Mouse (Mus musculus) E14TG2a.4 (cell line): ENCODE measurements at regions not wholly inside any gene's neighbourhood (a gene's known extent, or its start where the extent isn't known, plus 50 kb on each side); places are given as distances from the start of the nearest gene placed in this dataset.

Source experiments
- H3K27me3 ChIP-seq: 2 replicates; pipeline ENCODE4 v1.6.1; 2014; ENCODE audit warnings: low read length, control low read depth; ENCODE audit not compliant: insufficient read depth
- H3K36me3 ChIP-seq: 2 replicates; pipeline ENCODE4 v1.6.1; 2014; ENCODE audit warnings: low read length, control low read depth; ENCODE audit not compliant: insufficient read depth
- H3K4me1 ChIP-seq: replicated peaks from 2 replicates; pipeline ENCODE4 v1.6.1; 2014; ENCODE audit warnings: low read depth, low read length, control low read depth
- H3K4me3 ChIP-seq: replicated peaks from 2 replicates; pipeline ENCODE4 v1.5.1; 2014; ENCODE audit warnings: mild to moderate bottlenecking, low read length
- H3K9me3 ChIP-seq: 2 replicates; pipeline ENCODE4 v1.6.1; 2014; ENCODE audit warnings: low read length, control low read depth
- CTCF ChIP-seq: conservative IDR thresholded peaks from 2 replicates; pipeline ENCODE4 v1.5.1; 2014; ENCODE audit warnings: low read length
- NANOG ChIP-seq: IDR thresholded peaks from 2 replicates; pipeline ENCODE4 v1.6.1; 2014; ENCODE audit warnings: borderline replicate concordance, low read length, mixed read lengths
- POU5F1 ChIP-seq: IDR thresholded peaks from 2 replicates; pipeline ENCODE4 v1.6.1; 2014; ENCODE audit warnings: low read length, borderline replicate concordance

DNA sequence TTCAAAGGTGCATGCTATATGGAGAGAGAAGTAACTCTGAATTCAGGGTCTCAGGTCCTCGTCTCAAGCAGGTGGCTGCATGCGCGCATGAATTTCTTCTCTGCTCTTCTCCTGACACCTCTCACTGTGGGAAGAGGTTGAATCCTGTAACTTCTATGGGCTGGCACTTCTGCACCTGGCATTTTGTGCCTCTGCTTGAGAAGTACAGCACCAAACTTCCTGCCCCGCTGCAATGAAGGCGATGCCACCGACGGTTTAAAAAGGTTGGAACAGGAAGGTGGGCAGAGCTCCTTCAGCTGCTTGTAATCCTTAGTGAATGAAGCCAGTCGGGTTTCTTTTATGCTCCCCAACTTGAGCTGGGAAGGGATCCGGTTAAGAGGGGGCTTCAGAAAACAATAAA lies 231.2 kb upstream of the Tprg start:
- peaks cover 3% of the 10 kb centered on the region; the same call in 1 of the 2 replicates for H3K9me3 ChIP-seq
- H3K4me1 ChIP-seq, result peaks cover 35% of the 10 kb centered on the region
- peaks cover 7% of the 10 kb centered on the region; the same call in 1 of the 2 replicates for H3K27me3 ChIP-seq
- TF ChIP-seq POU5F1 (no peak), NANOG (no peak), CTCF (no peak)
- no peaks in the 10 kb centered on the region for H3K36me3 ChIP-seq
- no peak overlapping the region for H3K4me3 ChIP-seq

DNA sequence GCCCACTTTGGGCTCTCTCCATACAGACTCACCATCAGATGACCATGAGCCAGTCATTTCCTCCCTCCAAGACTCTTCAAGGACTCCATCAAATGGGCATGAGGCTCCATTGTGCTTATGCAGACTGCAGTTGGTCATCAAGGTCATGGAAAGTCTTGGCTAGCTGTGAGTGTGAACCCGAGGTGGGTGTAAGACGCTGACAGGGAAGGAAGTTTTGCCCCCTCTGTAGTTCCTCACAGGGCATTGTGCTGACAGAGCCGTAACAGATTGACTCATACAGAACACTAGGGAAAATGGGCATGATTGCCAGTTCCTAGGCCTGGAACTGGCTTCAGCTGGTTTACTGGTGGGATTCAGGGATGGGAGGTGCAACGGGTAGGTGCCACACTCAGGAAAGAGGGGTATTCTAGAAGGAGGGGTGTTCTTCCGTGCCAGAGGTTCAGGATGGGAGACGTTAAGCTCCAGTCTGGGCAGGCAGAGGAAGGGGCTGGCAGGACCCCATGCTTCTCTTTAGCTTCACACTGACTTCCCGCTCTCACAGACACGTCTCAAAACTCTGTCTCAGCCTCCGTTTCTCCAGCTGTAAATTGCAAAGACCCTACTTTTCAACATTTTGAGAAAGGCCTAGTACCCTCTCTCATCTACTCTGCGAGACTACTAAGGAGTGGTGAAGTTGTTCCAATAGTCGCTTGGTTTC lies 228.4 kb upstream of the Tprg start:
- no peak for TF ChIP-seq NANOG
- no peak for TF ChIP-seq CTCF
- no peak; the same call in 1 of the 2 replicates for TF ChIP-seq POU5F1
- Histone ChIP-seq H3K4me3 (peak overlapping the region; percentile 88), H3K36me3 (no peaks in the 10 kb centered on the region), H3K27me3 (peaks cover 7% of the 10 kb centered on the region; the same call in 1 of the 2 replicates), H3K4me1 (peaks cover 41% of the 10 kb centered on the region), H3K9me3 (peaks cover 3% of the 10 kb centered on the region; the same call in 1 of the 2 replicates)

DNA sequence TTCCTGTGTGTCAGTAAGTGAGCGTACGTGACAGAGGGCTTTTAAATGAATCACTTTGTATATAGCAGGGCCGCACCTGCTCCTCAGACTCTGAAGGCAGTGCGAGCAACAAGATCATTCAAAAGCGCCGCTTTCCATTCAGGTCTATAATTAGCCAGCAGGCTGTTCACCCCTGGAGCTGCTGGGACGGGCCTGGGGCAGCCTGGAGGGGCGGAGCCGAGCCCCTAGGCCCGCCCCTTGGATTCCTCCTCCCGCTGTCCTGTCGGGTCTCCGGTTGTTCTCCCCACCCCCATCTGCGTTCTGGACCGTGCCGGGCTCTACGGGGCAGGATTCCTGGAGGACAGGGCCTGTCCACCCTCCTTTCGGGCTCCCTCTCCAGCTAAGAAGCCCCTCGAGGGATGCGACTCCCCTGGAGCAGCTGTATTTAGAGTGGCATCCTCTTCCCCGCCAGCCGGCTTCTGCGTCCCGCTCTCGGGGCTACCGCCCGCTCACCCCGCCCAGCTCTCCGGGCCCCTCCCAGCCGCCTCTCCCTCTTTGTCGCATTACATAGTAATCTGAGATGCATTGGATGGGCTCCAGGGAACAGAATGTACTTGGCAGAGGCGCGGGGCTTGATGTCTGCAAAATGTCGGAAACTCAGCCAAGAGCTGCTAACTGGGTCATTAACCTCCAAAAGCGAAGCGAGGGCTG lies 227.7 kb upstream of the Tprg start:
- Histone ChIP-seq H3K4me3 (peak overlapping the region; percentile 88), H3K9me3 (peaks cover 3% of the 10 kb centered on the region; the same call in 1 of the 2 replicates), H3K4me1 (peaks cover 41% of the 10 kb centered on the region), H3K27me3 (peaks cover 7% of the 10 kb centered on the region; the same call in 1 of the 2 replicates), H3K36me3 (no peaks in the 10 kb centered on the region)
- TF ChIP-seq NANOG, result no peak
- TF ChIP-seq CTCF, result no peak
- no peak for TF ChIP-seq POU5F1

DNA sequence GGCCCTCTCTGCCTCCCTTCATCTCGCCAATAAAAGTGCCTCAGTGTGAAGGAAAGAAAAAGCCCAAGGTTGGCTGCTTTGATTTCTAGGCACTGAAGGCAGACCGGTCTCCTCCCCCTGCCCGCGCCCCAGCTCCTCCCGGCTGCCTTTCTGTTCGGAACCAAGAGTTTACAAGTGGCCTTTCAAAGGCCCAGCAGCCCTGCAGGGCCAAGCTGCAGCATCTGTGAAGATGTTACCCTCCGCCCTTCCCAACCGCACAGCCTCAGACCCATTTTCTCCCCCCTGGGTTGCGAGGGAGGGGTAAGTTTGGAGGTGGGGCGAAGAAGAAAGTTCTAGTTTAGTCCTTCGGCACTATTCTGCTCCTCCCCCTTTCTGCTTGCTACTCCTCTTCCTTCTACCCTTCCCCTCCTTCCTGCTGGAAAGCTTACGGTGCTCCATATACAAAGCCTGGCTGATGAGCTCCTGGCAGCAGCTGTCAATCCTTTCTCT lies 227.1 kb upstream of the Tprg start:
- Histone ChIP-seq H3K27me3 (peaks cover 7% of the 10 kb centered on the region; the same call in 1 of the 2 replicates), H3K4me3 (peak overlapping the region; percentile 88), H3K9me3 (no peaks in the 10 kb centered on the region), H3K4me1 (peaks cover 41% of the 10 kb centered on the region), H3K36me3 (no peaks in the 10 kb centered on the region)
- TF ChIP-seq NANOG (no peak), POU5F1 (no peak), CTCF (no peak)

DNA sequence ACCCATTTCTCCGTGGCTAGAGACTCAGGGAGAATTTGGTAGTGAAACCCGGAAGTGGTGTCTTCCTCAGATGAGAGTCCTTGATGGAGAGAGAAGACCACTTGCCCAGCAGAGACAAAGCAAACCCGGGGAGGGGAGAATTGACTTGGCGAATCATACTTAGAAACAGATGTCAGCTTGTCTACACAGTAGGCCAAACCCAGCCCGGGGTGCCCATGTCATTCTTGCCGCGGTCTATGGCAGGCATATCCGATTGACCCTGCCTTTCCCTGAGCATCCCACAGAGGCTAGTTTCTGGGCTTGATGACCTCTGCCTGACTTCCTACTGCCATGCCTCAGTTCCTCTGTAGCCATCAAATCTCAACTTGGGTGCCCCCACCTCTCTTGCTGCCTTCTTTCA lies 226.4 kb upstream of the Tprg start:
- TF ChIP-seq CTCF (no peak), NANOG (no peak), POU5F1 (no peak)
- peaks cover 4% of the 10 kb centered on the region; the same call in 1 of the 2 replicates for H3K27me3 ChIP-seq

DNA sequence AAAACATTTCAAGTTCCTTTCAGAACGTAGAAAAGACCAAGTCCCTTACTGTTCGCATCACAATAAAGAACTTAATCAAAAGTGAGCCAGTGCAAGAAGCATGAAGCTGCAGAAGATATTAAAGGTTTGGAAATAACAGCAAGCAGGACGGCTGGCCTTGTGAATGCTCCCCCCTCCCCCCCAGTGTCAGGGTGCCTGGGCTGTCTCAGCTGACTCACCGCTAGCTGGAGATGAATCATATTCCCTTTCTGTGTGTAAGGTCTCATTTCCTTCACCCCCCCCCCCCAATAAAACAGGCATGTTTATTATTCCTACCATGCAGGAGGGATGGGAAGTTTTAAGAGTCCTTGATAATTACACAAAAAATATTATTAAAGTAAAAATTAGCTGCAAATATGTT lies 225.0 kb upstream of the Tprg start:
- Histone ChIP-seq H3K36me3 (no peaks in the 10 kb centered on the region), H3K4me3 (no peak overlapping the region)
- TF ChIP-seq CTCF, result no peak
- TF ChIP-seq NANOG, result no peak
- TF ChIP-seq POU5F1, result no peak

More for the DNA sequence above, 226.4 kb upstream of the Tprg start:
- H3K36me3 ChIP-seq, result no peaks in the 10 kb centered on the region
- peak overlapping the region; percentile 88 for H3K4me3 ChIP-seq
- peaks cover 48% of the 10 kb centered on the region for H3K4me1 ChIP-seq
- H3K9me3 ChIP-seq, result no peaks in the 10 kb centered on the region

DNA sequence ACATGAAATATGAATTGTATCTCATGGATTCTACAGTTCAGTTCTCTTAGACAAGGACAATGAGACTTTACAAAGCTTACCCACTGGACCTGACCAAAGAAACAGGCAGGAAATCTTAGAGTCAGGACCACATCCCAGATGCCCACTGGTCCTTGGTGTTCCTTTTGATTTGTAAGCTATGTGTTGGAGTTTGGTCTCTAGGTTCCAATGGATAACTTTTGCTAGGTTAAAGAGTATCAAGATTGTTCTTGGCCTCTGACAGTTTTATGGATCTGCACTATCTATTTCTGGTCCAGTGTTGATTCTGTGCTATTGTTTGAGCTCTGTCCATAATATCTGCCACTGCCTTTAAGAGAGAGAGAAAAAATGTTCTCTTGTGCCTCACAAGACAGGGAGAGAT lies 222.6 kb upstream of the Tprg start:
- Histone ChIP-seq H3K4me3 (no peak overlapping the region), H3K9me3 (no peaks in the 10 kb centered on the region), H3K27me3 (no peaks in the 10 kb centered on the region), H3K36me3 (no peaks in the 10 kb centered on the region), H3K4me1 (peaks cover 49% of the 10 kb centered on the region)
- TF ChIP-seq POU5F1 (no peak), CTCF (no peak), NANOG (no peak)

More for the DNA sequence above, 225.0 kb upstream of the Tprg start:
- Histone ChIP-seq H3K9me3 (no peaks in the 10 kb centered on the region), H3K4me1 (peaks cover 55% of the 10 kb centered on the region), H3K27me3 (no peaks in the 10 kb centered on the region)

DNA sequence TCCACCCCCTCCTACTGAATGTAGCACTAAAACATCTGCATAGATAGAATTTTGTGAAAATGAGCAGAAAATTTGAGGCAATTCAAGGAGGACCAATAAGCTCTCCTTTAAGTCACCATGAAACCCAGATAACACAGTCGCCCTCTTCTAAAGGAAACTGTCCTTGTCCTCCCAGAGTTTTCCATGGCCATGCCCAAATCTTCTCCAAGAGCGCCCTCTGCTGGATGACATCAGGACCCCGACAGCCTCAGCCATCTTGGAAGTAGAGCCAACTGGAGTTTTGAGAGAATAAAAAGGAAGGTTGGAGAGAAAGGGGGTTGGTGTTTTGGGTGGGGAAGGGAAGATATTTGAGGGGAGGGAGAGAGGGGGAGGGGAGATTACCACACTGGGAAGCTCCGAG lies 222.1 kb upstream of the Tprg start:
- TF ChIP-seq CTCF, result peak; percentile 59
- TF ChIP-seq NANOG, result no peak
- H3K9me3 ChIP-seq, result no peaks in the 10 kb centered on the region
- no peaks in the 10 kb centered on the region for H3K36me3 ChIP-seq
- H3K4me3 ChIP-seq, result no peak overlapping the region
- H3K27me3 ChIP-seq, result no peaks in the 10 kb centered on the region
- H3K4me1 ChIP-seq, result peaks cover 48% of the 10 kb centered on the region
